Mouse (Mus musculus) heart, embryonic 12.5 days (tissue): Measurements from ENCODE around the gene Zdhhc14. TPM values are rescaled to one million over a fixed set of nuclear protein-coding genes. Genes with fewer than 3 reads are reported as not detected.

Experiments used
- ATAC-seq: fragments of 200-750 bp; cut with Nextera tagmentation; 2 replicates; pipeline ENCODE4 v1.8.0; 2017; ENCODE audit warnings: moderate TSS enrichment, moderate library complexity; ENCODE audit not compliant: insufficient number of reproducible peaks, low FRiP score
- H3K27ac ChIP-seq: fragments of 300-500 bp; sonication (generic); 2 replicates; pipeline ENCODE4 v1.5.1; 2016; ENCODE audit warnings: mild to moderate bottlenecking, moderate library complexity; ENCODE audit not compliant: poor library complexity, severe bottlenecking
- H3K27me3 ChIP-seq: fragments of 300-500 bp; sonication (generic); replicated peaks from 2 replicates; pipeline ENCODE4 v1.6.1; 2016; ENCODE audit warnings: mild to moderate bottlenecking, moderate library complexity
- H3K36me3 ChIP-seq: fragments of 300-500 bp; sonication (generic); 2 replicates; pipeline ENCODE4 v1.6.1; 2016; ENCODE audit warnings: mild to moderate bottlenecking, moderate library complexity
- H3K4me1 ChIP-seq: fragments of 300-500 bp; sonication (generic); replicated peaks from 2 replicates; pipeline ENCODE4 v1.6.1; 2016; ENCODE audit warnings: mild to moderate bottlenecking
- H3K4me2 ChIP-seq: fragments of 300-500 bp; sonication (generic); 2 replicates; pipeline ENCODE4 v1.6.1; 2016; ENCODE audit warnings: mild to moderate bottlenecking, moderate library complexity
- H3K4me3 ChIP-seq: fragments of 300-500 bp; sonication (generic); 2 replicates; pipeline ENCODE4 v1.5.1; 2016; ENCODE audit warnings: mild to moderate bottlenecking
- H3K9ac ChIP-seq: fragments of 300-500 bp; sonication (generic); 2 replicates; pipeline ENCODE4 v1.6.1; 2016; ENCODE audit warnings: mild to moderate bottlenecking, moderate library complexity
- H3K9me3 ChIP-seq: fragments of 300-500 bp; sonication (generic); replicated peaks from 2 replicates; pipeline ENCODE4 v1.6.1; 2016; ENCODE audit warnings: mild to moderate bottlenecking, moderate library complexity
- WGBS: fragments of 180-500 bp; shearing (Covaris S2); methylation state at CpG from one replicate; pipeline ENCODE4 v1.1.7; 2016; 5-methylcytosine and 5-hydroxymethylcytosine counted together
- polyA plus RNA-seq: library from polyadenylated mRNA; unstranded; fragments of >200 nt; fragmentation: Nextera tagmentation; extraction: Ambion mirVana; gene quantifications from 2 replicates; pipeline ENCODE4 v1.2.1, GENCODE M21; 2016

Zdhhc14 gene
- polyA plus RNA-seq, 1 experiment from 2014 or later = 1.6 TPM

GRCm38 (mm10) chr17:5800824-5801560 lies 308.6 kb downstream of the Zdhhc14 start:
- H3K4me3 ChIP-seq = no peak overlapping the region
- H3K9ac ChIP-seq = no peak overlapping the region
- peaks cover 40% of the 10 kb centered on the region for H3K4me1 ChIP-seq
- H3K27ac ChIP-seq = no peak overlapping the region
- no peak for ATAC-seq
- 71% methylated on average over 7 of the region's 7 CpGs for WGBS
- H3K27me3 ChIP-seq = no peaks in the 10 kb centered on the region
- H3K4me2 ChIP-seq = no peak overlapping the region
- H3K36me3 ChIP-seq = no peaks in the 10 kb centered on the region
- no peaks in the 10 kb centered on the region; the same call in 1 of the 2 replicates for H3K9me3 ChIP-seq

GRCm38 (mm10) chr17:5801761-5802655 lies 309.7 kb downstream of the Zdhhc14 start:
- no peak for ATAC-seq
- no peaks in the 10 kb centered on the region; the same call in 1 of the 2 replicates for H3K9me3 ChIP-seq
- H3K27me3 ChIP-seq = no peaks in the 10 kb centered on the region
- H3K36me3 ChIP-seq = no peaks in the 10 kb centered on the region
- H3K27ac ChIP-seq = no peak overlapping the region
- H3K4me3 ChIP-seq = no peak overlapping the region
- H3K9ac ChIP-seq = no peak overlapping the region
- no peak overlapping the region for H3K4me2 ChIP-seq
- peaks cover 31% of the 10 kb centered on the region for H3K4me1 ChIP-seq
- WGBS = 46% methylated on average over 17 of the region's 17 CpGs

GRCm38 (mm10) chr17:5802656-5802955 lies 310.2 kb downstream of the Zdhhc14 start:
- no peak overlapping the region for H3K4me3 ChIP-seq
- H3K36me3 ChIP-seq = no peaks in the 10 kb centered on the region
- H3K27ac ChIP-seq = no peak overlapping the region
- no peaks in the 10 kb centered on the region for H3K27me3 ChIP-seq
- H3K9ac ChIP-seq = no peak overlapping the region
- peaks cover 25% of the 10 kb centered on the region for H3K4me1 ChIP-seq
- 80% methylated on average over 5 of the region's 5 CpGs for WGBS
- no peak overlapping the region for H3K4me2 ChIP-seq
- no peaks in the 10 kb centered on the region for H3K9me3 ChIP-seq
- no peak for ATAC-seq

Other genes starting within 250 kb of the Zdhhc14 start
- gene Ldhal6b, start 73.8 kb upstream of the Zdhhc14 start, polyA plus RNA-seq = not detected in 2 replicates
- 108 and 111 TPM in 2 replicates for gene Tmem242, start 52.3 kb upstream of the Zdhhc14 start, polyA plus RNA-seq